Mouse (Mus musculus): ENCODE data around the gene Kmt5a. TPM values are rescaled to one million over a fixed set of nuclear protein-coding genes. Genes with fewer than 3 reads are reported as not detected.

The Kmt5a gene
- 10 to 100 TPM; 44.3 to 48.7 TPM for total RNA-seq (2021)
- long read RNA-seq, experiment 1, transcript Kmt5a-202 (7 exons, 1,425 nt) = major isoform, 18 of 34 reads
- long read RNA-seq, experiment 1, partial matches to known transcripts = 11 of 34 reads
- long read RNA-seq, experiment 1, other reads (novel, unspliced or antisense) = 3 of 34 reads
- long read RNA-seq, experiment 2, transcript Kmt5a-209 (8 exons, 2,112 nt) = minor isoform, 5 of 58 reads
- long read RNA-seq, experiment 2, transcript Kmt5a-202 (7 exons, 1,425 nt) = major isoform, 36 of 58 reads
- long read RNA-seq, experiment 2, partial matches to known transcripts = 11 of 58 reads
- long read RNA-seq, experiment 2, other reads (novel, unspliced or antisense) = 3 of 58 reads

DNA sequence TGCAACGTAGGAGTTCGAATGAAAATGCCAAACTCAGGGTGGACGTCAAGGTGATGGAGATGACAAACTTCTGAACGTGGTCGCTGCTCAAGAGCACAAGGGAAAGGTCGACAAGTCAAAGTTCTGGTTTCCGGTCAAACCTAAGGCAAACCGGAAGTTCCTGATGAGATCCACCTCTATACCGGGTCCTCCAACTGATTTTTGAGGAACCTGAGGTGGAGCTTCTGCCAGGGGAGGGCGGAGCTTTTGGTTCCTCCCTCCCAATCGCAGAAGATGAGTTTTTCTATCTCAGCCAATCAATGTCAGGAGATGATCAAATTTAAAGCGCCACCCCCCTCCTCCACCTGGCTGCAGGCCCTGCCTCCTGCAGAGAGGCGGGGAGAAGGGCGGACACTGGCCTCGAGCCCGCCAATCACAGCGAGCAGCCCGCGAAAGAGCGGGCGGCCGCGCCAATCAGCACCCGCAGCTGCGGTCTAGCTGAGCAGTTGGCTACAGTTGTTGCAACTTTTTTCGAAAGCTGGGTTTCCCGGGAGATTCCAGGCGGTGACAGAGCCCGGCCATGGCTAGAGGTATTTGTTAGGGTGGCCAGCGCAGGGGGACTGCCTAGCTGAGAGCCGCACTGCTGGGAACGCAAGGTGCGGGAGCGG lies at the start of gene Kmt5a:
TSS of gene Kmt5a (plus strand) at position 484 of the 647 bp plus-strand sequence.
- intact Hi-C loops (cut with DNase I) = loop anchor here (5.0 kb wide), 1 partner anchor 98 kb away; no protein-coding TSS in a partner anchor

DNA sequence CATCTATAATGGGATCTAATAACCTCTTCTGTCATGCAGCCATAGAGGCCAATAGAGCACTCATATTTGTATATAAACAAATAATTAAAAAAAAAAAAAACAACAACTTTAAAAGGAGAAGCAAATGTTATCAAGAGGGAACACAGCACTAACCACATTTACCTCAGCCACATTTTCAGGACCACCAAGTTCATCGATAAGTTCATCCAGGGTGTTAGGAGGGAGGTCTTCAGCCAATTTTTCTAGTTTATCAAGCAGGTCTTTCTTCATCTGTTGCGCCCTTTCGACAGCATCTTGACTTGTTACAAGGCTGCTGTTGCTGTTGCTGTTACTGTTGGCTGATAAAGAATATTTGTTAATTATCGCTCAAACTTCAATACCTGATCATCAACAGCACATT lies 47.3 kb upstream of the Kmt5a start:
- no peak for DNase-seq (ENCODE audit: low spot score in 2 of 2)
- intact Hi-C loops (cut with DNase I) = no loop called here

More for the DNA sequence above, at the start of gene Kmt5a:
- peak; percentile 94 to 95 for DNase-seq (ENCODE audit: low spot score in 2 of 2)

DNA sequence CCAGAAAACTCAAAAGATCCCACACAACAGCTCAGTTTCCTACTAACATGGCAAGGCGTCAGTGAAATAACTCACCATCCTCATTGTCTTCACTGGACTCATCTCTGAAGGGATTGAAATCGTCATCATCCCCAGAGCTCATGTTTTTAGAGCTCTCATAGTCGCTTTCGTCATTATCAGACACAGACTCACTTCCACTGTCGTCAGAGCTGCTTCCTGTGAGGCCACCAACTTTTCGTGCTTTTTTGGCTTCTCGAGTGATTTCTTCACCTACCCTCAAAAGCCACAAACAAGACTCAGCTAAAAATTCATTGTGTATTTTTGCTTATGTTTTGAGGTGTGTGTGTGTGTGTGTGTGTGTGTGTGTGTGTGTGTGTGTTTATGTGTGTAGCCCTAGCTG lies 46.0 kb upstream of the Kmt5a start:
- intact Hi-C loops (cut with DNase I) = no loop called here
- no peak for DNase-seq (ENCODE audit: low spot score in 2 of 2)

DNA sequence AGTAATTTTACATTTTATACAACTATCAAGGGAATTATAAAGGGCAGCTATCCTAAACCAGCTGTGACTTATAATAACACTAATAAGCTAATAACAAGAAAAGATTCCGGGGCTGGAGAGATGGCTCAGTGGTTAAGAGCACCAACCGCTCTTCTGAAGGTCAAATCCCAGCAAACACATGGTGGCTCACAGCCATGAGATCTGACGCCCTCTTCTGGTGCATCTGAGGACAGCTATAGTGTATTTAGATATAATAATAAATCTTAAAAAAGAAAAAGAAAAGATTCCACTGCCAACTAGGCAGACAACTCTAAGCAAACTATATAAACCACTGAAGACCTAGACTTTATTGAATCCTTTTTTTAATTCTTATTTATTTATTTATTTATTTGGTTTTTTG lies 28.9 kb upstream of the Kmt5a start:
- intact Hi-C loops (cut with DNase I) = no loop called here
- no peak for DNase-seq (ENCODE audit: low spot score in 2 of 2)

DNA sequence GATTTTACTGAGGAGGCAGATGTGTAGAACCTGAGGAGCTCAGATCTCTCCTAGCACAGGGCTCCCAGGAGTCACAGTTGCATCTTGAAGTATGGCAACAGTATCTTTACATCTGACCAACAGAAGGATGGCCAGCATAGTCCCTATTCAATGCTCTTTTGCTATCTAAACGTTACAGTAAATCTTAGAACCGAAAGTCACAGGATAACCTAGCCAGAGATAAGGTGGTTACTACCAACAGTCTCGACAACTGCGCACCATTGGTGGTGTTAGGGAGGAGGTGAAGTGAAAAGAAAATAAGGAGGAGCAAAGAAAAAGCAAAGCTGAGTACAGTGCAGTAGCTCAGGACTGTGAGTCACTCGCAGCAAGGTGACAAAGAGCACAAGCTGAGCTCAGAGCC lies 27.6 kb upstream of the Kmt5a start:
- no peak for DNase-seq (ENCODE audit: low spot score in 2 of 2)
- intact Hi-C loops (cut with DNase I) = no loop called here

DNA sequence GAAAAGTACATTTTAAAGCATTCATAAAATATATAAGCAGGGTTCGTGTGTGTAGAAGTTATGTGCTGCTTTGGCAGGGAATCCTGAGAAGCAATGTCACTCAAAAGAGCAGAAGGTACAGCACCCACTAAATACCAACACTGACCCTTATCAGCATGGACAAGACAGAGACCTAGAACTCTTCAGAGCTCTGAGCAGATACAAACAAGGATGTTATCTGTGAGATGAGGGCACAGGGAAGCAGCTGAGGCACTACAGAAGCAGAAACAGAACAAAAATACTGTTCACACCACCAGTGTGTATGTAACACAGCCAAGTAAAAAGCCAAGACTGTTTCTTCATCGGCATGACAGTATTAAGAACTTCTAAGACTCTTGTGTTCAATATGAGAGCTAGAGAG lies 20.8 kb upstream of the Kmt5a start:
- DNase-seq (ENCODE audit: low spot score in 2 of 2) = no peak
- intact Hi-C loops (cut with DNase I) = no loop called here

DNA sequence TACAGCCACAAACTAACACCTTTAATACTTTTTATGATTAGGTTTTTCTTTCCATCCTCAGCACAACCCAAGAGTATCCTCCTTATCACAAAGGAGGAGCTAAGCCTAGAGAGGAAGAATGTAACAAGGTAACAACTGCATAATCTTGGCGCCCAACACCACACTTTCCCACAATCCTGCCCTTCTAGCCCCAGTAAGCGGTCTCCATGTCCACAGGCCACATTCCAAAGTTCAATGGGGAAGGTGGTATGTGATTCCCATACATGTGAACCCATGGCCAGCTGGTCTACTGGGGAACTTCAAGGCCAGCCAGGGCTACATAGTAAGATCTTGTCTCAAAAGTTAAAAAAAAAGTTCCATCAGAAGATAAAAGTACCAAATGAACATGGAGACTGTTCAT lies 17.9 kb upstream of the Kmt5a start:
- DNase-seq (ENCODE audit: low spot score in 2 of 2) = no peak
- intact Hi-C loops (cut with DNase I) = no loop called here

DNA sequence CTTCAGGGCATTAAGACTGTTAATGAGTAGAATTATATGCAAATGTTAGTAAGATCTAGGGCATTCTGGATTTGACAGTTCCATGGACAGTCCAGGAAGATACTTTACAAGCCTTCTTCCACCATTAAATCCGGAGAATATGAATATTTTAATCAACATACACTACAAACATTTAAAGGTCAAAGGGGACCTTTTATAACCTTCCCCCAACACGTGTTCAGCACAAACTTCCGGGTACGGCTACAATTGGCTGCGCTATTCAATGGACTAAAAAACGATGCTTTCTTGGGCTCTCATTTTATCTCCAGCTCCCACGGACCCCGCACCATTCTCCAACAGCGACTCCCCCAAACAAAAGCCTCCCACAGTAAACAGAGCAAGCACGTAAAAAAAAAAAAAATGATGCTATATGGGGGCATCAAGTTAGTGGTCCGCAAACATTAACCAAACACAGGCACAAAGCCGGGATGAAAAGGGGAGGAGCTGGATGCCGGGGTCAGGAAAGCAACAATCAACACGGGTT lies 15.5 kb upstream of the Kmt5a start:
- intact Hi-C loops (cut with DNase I) = no loop called here
- DNase-seq (ENCODE audit: low spot score in 2 of 2) = no peak

DNA sequence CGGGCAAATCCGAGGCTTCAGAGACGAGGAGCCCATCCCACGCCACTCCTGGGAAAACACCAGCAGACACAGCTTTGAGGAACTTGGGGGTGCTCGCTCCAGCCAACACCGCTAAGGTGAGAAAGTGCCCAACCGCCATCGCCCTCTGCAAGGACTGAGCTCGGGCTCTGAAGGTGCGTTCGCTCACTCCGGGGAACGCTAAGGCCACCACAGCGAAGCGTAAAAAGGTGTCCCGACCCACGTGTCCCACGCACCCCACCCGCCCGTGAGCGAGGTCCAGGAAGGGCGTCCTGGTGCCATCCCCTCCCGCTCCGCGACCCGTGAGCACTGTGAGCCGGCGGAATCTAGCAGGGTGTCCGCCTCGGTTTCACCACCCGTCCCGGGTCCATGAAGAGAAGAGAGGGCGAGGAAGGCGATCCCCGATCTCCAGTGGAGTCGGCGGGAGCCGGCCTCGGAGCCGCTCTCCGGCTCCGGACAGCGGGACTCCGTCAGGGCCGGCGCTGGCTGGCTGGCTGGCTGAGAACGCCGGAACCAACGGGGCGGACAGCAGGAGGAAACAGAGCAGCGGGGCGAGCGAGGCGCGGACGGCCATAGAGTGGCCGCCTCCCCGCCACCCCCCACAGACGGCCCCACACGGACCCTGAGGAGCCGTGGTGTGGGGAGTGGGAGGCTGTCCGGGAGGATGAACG lies 14.9 kb upstream of the Kmt5a start:
- intact Hi-C loops (cut with DNase I) = no loop called here
- peak in 1 of 2 experiments; percentile 16 for DNase-seq (ENCODE audit: low spot score in 2 of 2)

DNA sequence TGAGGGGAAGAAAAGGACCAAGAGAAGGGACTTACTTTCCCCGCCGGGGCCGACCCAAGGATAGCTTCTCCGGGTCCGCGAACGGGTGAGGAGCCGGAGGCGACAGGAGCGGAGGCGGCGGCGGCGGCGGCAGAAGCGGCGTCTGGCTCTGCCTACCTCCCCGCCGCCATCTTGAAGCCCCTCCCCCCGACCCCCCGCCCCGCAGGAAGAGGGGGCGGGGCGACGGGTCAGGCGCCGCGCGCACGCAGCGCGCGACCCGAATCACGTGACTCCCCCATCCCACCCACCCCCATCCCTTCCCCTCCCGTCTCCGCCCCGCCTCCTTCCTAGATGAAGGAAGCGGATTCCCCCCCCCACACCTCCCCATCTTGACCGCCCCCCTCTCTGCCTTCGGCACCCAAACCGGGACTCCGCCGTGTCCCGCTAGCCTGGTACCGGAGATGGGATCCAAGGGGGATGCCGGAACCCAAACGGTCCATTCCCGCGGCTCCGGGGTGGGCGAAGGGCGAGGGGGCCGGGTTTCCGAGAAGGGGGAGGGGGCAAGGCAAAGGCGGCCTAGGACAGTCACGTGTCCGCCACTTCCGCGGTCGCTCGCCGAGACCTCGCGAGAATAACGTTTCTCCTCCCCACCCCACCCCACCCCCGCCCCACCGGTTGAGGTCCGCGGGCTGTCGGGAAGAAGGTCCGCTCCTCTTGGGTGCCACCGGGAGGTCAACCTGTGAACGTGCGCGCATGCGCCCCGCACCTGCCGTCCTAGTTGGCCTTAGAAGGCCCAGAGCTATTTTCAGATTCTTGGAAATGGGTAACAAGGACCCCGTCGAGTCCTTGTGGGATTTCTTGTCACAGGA lies 14.1 kb upstream of the Kmt5a start, which contains the start of gene Sbno1:
TSS of gene Sbno1 (minus strand) at position 590 of the 848 bp plus-strand sequence.
- intact Hi-C loops (cut with DNase I) = no loop called here
- peak; percentile 92 to 93 for DNase-seq (ENCODE audit: low spot score in 2 of 2)

DNA sequence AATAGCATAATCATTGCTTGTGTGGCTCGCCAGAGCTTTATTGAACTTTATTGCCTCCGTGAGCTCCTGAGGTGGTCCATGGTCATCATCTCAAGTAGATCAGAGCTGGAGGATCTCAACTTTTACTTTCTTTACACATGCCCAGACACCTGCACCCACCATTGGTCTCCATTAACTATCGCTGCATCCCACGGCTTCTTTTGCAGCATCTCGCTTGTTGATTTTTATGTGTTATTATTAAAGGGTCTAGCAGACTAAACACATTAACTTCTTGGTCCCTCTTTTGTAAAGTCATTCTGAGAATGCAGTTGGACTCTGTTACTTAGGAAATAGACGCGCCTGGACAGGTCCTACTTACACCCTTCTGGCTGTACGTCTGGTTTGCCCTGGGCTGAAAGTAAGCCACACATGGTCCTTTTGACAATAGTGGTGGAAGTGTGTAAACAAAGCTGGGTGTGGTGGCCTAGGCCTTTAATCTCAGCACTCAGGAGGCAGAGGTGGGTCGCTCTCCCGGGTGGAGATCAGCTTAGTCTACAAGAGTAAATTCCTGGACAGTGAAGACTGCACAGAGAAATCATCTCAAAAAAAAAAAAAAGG lies 13.2 kb upstream of the Kmt5a start:
- DNase-seq (ENCODE audit: low spot score in 2 of 2) = no peak
- intact Hi-C loops (cut with DNase I) = no loop called here

DNA sequence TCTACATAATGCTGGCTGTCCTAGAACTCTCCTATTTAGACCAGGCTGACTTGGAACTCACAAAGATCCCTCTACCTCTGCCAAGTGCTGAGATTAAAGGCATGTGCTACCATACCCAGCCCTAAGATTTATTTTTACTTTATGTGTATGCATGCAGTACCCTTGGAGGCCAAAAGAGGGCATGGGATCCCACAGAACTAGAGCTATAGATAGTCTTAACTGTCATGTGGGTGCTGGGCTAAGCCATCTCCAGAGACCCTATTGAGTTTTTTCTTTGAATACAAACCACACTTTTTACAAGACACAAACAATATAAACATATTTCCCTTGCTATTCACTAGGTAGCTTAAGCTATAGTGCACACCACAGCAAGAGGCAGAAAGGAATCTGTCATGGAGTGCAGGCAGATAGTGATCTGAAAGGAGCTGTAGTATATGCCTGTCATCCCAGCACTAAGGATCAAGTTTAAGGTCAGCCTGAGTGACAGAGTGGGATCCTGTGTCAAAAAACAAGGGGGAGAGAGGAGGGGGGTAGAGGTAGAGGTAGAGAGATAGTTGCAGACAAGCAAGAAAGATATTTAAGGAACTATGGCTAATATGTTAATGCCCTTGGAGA lies 7.2 kb upstream of the Kmt5a start:
- intact Hi-C loops (cut with DNase I) = no loop called here
- DNase-seq (ENCODE audit: low spot score in 2 of 2) = peak; percentile 86 to 93

DNA sequence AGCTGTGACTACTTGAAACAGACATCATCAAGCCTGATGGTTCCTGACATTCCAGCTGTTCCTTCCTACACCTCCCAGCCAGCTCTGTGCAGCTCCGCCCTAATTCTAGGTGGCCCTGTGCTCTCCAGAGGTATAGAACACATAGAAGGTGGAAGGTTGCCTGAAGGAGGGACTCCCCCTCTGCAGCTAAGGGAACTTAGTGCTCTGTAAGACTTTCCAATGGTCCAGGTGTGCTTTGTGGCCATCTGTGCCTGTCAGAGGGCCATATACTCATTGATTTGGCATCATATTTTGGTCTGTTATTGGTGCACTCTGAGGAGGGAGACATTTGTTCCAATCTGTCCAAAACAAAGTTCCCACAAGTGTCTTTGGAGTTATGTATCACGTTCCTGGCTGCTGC lies 6.7 kb upstream of the Kmt5a start:
- no peak for DNase-seq (ENCODE audit: low spot score in 2 of 2)
- intact Hi-C loops (cut with DNase I) = no loop called here

DNA sequence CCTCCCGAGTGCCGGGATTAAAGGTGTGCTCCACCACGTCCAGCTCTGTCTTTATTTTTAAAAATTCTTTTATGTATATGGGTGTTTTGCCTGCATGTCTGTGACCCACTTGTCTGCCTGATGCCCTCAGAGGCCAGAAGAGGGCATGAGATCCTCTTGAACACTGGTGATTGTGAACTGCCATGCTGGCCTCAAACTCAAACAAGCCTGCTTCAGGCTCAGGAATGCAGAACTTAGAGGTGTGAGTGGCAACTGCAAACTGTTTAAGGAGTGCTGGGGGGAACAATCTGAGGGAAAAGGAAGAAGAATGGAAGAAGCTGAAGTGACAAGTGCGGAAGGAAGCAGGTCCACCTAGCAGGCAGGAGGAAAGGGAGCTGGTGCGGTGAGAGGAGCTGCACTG lies 1.5 kb upstream of the Kmt5a start:
- no peak for DNase-seq (ENCODE audit: low spot score in 2 of 2)
- intact Hi-C loops (cut with DNase I) = loop anchor here (5.0 kb wide), 1 partner anchor 99 kb away; no protein-coding TSS in a partner anchor

DNA sequence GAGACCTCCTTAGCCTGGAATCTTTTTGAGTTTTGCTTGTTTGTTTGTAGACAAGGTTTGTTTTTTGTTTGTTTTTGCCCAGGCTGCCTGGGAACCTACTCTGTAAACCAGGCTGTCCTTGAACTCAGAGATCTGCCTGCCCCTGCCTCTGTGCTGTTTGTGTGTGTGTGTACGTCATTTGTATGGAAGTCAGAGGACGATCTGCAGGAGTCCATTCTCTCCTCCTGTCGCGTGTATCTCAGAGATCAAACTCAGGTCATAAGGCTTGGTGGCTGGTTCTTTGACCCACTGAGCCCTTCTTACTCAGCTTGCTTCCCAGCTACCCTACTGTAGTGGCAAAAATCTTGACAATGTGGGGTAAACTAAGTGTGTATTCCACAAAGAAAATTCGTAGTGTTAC lies 984 bp upstream of the Kmt5a start:
- intact Hi-C loops (cut with DNase I) = loop anchor here (5.0 kb wide), 1 partner anchor 99 kb away; no protein-coding TSS in a partner anchor
- DNase-seq (ENCODE audit: low spot score in 2 of 2) = no peak

DNA sequence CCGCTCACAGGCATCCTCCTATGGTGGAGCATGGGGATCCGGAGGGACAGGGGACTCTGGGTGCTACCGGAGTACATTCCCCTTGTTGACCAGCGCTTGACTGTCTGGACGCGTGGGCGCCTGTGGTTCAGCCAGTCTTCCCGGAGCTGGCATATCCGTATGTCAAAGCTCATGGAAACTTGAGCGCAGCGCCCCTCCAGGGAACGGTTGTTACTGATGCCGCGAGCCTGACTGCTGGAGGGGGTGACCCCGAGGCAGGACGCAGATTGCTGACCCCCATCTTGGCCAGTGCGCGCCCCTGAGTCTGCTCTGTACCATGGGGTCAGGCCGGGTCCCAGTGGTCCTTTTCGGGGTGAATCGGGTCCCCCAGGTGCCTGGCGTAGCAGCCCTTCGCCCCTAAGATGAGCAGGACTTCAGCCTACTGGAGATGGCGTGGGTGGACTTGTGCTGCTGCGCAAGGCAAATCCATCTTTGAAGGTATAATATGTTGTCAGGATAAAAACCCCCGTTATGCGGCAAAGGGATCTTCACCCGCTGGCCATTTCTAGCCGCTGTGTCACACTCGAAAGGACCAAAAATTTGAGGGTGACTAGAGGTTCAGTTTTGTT lies 468 bp downstream of the Kmt5a start:
- intact Hi-C loops (cut with DNase I) = no loop called here

DNA sequence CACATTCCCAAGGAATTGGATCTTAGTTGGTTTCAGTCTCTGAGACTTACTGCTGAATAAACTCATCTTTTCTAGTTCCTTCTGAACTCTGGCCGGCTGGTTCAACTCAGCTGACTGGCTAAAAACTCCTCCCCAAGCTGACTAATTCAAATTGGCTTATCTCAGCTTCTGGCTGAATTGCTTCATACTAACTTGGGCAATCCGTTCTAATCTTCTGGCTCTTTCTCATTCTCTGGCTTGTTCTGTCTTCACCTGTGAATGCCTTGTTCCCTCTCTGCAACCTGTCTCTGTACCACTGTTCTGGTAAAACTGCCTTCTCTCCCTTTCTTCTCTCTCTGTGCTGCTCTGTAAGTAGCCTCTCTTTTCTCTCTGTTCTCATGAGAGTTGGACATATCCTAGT lies 2.9 kb downstream of the Kmt5a start:
- intact Hi-C loops (cut with DNase I) = no loop called here
- DNase-seq (ENCODE audit: low spot score in 2 of 2) = no peak

More for the DNA sequence above, 468 bp downstream of the Kmt5a start:
- DNase-seq (ENCODE audit: low spot score in 2 of 2) = peak in 1 of 2 experiments; percentile 46

DNA sequence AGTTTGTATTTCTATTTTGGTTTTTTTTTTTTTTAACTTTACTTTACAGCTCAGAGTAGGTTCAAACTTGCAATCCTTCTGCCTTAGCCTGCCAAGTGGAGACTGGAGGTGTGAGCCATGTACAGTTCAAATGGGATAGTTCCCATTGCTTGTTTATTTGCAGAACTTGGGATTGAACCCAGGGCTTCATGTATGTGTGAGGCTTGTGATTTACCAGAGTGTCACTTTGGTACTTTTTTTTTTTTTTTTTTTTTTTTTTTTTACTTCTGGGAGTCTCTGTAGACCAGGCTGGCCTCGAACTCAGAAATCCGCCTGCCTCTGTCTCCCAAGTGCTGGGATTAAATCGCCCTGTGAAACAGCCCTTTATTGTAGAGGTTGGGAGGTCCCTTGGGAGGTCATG lies 4.5 kb downstream of the Kmt5a start:
- DNase-seq (ENCODE audit: low spot score in 2 of 2) = no peak
- intact Hi-C loops (cut with DNase I) = no loop called here
